Mouse (Mus musculus) CD4-positive, CD25-positive, alpha-beta regulatory T cell, adult 2 months (primary cell): ENCODE measurements at regions not wholly inside any gene's neighbourhood (a gene's known extent, or its start where the extent isn't known, plus 50 kb on each side); places are given as distances from the start of the nearest gene placed in this dataset.

Experiments
- DNase-seq: peaks from one replicate; pipeline ENCODE4 v3.0.0-alpha.2; 2012; ENCODE audit warnings: low read depth, low spot score

- DNase-seq: no peak
These were observed 874.9 kb downstream of the 5730522E02Rik start for GRCm38 (mm10) chr11:25335667-25336066.

GRCm38 (mm10) chr11:25330696-25331095 is 879.9 kb downstream of the 5730522E02Rik start:
- no peak for DNase-seq

- no peak for DNase-seq
These were observed 888.1 kb downstream of the 5730522E02Rik start for GRCm38 (mm10) chr11:25322426-25322825.

GRCm38 (mm10) chr11:25321494-25321893 is 889.1 kb downstream of the 5730522E02Rik start:
- no peak for DNase-seq

- DNase-seq: no peak
These were observed 895.9 kb downstream of the 5730522E02Rik start for GRCm38 (mm10) chr11:25314645-25315044.

- DNase-seq: no peak
These were observed 896.7 kb downstream of the 5730522E02Rik start for GRCm38 (mm10) chr11:25313879-25314278.

GRCm38 (mm10) chr11:25313308-25313707 is 897.3 kb downstream of the 5730522E02Rik start:
- DNase-seq: no peak

GRCm38 (mm10) chr11:25310754-25311153 is 899.8 kb downstream of the 5730522E02Rik start:
- DNase-seq: no peak

GRCm38 (mm10) chr11:25301130-25301529 is 909.4 kb downstream of the 5730522E02Rik start:
- peak; percentile 40 for DNase-seq

GRCm38 (mm10) chr11:25288346-25288745 is 922.2 kb downstream of the 5730522E02Rik start:
- no peak for DNase-seq

GRCm38 (mm10) chr11:25287458-25288247 is 922.9 kb downstream of the 5730522E02Rik start:
- DNase-seq: no peak

- no peak for DNase-seq
These were observed 940.5 kb downstream of the 5730522E02Rik start for GRCm38 (mm10) chr11:25269936-25270540.

GRCm38 (mm10) chr11:25262906-25263305 is 947.7 kb downstream of the 5730522E02Rik start:
- DNase-seq: no peak

GRCm38 (mm10) chr11:25259691-25260090 is 950.9 kb downstream of the 5730522E02Rik start:
- DNase-seq: no peak

GRCm38 (mm10) chr11:25233360-25233890 is 977.1 kb downstream of the 5730522E02Rik start:
- DNase-seq: no peak
